Mouse (Mus musculus): ENCODE results near the gene Socs5.

Socs5 gene

GRCm38 (mm10) chr17:87167407-87167806 is 59.9 kb downstream of the Socs5 start:
- no peak for DNase-seq (ENCODE audit: low spot score)

DNA sequence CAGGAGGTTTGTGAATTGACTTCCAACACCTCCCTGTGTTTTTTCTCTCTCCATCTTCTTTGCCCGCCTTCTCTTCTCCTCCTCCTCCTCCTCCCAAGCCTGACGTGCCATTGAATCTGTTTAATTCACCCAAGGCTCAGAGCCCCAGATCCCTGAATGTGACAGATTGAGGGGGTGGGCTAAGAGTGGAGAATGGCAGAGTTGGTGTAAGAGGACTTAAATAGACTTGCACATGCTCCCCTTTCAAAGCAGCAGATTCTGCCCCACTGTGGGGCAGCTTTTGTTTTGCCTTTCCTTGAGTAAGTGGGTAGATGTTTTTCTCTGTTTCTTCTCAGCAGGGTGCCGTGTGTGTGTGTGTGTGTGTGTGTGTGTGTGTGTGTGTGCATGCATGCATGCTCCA is 61.6 kb downstream of the Socs5 start:
- no peak for DNase-seq (ENCODE audit: low spot score)

DNA sequence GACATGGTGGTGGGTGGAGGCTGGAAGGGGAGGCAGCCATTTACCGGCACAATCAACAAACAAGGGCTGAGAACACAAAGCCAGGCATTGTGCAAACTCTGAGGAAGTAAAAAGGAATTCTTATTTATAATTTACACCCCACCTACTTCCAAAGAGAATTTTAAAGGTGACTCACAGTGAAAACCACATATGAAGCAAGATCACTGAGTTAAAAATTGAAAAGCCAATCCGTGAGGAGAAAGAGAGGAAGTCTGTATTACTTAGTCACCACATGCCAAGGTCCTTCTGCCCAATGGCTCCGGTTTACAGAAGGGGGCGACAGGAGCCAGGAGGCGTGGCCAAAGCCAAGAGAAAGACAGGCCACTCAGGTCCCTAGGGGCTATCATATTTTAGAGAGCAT is 62.9 kb downstream of the Socs5 start:
- DNase-seq (ENCODE audit: low spot score): no peak

- no peak for DNase-seq (ENCODE audit: low spot score)
Measured at GRCm38 (mm10) chr17:87172031-87172430, 64.6 kb downstream of the Socs5 start.

GRCm38 (mm10) chr17:87173966-87174365 is 66.5 kb downstream of the Socs5 start:
- DNase-seq (ENCODE audit: low spot score): no peak

DNA sequence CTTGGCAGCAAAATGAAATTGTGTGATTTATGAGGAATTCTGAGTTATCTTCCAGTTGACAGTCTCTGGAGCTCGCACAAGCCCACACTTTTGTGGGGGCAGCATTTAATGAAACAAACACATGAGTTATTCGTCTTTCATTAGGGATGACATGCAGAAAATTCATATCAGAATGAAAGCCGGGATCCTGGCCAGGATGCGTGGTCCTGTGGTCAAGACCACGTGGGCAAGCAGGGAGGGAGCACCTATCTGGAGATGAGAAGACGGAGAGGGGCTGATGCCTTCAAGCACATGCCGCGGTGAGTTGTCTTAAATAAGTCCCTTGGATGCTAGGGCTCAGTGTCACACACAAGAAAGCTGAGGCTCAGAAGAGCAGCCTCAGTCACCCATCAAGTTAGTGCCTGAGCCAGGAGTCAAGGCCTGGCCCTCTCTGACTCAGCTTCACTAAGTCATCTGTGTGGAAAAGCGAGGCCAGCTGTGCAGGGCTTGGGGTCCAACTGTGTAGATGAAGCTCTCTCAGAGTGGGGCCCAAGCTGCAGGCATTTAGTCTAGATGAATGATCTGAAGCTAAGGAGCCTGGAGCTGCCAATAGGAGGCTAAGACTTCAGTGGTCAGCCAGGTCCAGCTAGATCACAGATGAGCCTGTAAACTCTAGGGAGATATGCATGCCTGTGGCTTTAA is 67.3 kb downstream of the Socs5 start:
- DNase-seq (ENCODE audit: low spot score): peak; percentile 44

- no peak for DNase-seq (ENCODE audit: low spot score)
Measured at GRCm38 (mm10) chr17:87176066-87177012, 68.9 kb downstream of the Socs5 start.

DNA sequence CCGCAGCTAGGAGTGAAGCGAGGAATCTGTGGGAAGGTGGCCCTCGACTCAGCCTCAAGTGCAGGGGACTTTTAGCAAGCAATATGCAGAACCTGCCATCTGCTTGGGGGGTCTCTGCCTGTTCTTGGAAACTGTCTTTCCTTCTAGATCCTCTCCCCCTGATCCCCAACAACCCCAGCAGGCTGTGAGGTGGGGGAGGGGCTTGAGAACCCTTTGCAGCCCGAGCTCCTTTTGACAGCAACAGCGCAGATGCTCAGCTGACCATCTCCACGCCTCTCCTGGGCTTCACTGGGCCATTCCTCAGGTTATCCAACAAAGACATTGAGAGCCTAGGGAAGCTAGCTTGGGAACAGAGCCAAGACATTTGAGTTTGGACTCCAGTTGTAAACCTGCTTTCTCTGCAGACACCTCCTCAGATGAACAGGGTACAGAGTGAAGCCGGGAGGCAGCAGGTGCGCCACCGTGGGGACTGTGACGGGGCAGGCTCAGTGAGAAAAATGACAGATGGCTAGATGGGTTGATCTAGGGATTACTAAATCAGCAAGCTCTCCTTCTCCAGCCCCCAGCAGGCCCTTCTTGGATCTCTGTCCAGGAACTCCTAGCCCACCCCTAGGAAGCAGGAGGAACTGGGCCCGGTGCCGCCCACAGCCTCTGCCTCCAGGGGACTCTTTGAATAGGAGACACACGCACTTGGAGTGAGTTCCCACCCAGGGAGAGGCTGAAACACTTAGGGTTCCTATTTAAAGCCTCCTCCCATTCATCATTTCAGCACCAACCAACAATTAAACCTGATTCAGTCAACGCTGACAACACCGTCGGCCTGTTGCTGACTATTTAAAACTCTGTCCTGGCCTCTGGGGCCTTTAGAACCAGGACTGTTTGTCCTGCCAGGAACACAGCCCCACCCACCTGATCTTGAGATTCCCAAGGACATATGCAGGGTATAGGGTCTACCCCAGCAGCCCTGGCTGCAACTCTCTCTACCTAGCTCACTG is 71.4 kb downstream of the Socs5 start:
- no peak for DNase-seq (ENCODE audit: low spot score)

DNA sequence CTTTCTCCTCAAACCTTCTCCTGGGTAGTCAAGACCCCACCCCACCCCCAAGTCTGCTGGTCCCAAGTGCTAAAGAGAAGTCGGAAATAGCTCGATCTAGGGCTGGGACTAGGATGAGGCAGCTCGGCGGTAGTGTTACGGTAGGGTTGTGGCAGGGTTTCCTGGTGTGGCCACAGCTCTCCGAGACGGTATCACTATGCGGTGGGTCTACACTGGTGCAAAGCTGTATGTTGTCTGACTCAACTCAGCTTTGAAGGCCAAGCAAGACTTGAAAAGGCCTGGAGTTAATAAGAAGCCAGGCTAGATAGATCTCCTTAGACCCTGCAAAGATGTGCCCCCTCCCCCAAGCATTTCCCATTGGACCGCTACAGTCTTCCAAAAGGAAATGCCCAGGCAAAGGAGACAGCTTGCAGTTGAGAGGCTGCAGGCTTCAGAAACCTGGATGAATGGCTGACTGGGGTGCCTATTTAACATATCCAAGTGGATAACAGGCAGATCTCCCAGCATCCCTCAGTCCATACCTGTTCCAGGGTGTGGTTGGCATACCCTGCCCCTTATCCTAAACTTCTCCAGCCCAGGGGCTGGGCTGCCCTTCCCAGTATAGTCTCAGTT is 72.6 kb downstream of the Socs5 start:
- DNase-seq (ENCODE audit: low spot score): no peak

- no peak for DNase-seq (ENCODE audit: low spot score)
Measured at GRCm38 (mm10) chr17:87181683-87182346, 74.3 kb downstream of the Socs5 start.

- DNase-seq (ENCODE audit: low spot score): no peak
Measured at GRCm38 (mm10) chr17:87185461-87186066, 78.1 kb downstream of the Socs5 start.

GRCm38 (mm10) chr17:87187005-87187404 is 79.5 kb downstream of the Socs5 start:
- no peak for DNase-seq (ENCODE audit: low spot score)

Measured in ovary, postnatal 14 days (tissue).